Mouse (Mus musculus): ENCODE measurements around the gene Rfng. TPM values are rescaled to one million over a fixed set of nuclear protein-coding genes. Genes with fewer than 3 reads are reported as not detected.

Rfng gene
- polyA plus RNA-seq, 1 experiment from 2014 or later, result 32.6 TPM

GRCm38 (mm10) chr11:120817358-120817757, 33.4 kb upstream of the Rfng start:
- no peak overlapping the region for H3K4me2 ChIP-seq (ENCODE audit: low read length)
- DNase-seq (ENCODE audit: low spot score) (no peak), ATAC-seq (replicated peaks; ENCODE audit: low FRiP score, low read depth) (no peak)
- peaks cover 82% of the 10 kb centered on the region for H3K36me3 ChIP-seq (ENCODE audit: insufficient read depth, low read length)
- H3K9ac ChIP-seq (ENCODE audit: low read depth, low read length), result no peak overlapping the region
- no peak for TF ChIP-seq CTCF (IDR thresholded peaks at IDR 0.05; ENCODE audit: low read depth)
- peaks cover 3% of the 10 kb centered on the region for H3K4me1 ChIP-seq (replicated peaks; ENCODE audit: insufficient read depth, low read length)
- H3K27me3 ChIP-seq (ENCODE audit: insufficient read depth, low read length), result no peaks in the 10 kb centered on the region
- H3K9me3 ChIP-seq (replicated peaks; ENCODE audit: low read length), result no peaks in the 10 kb centered on the region
- 89% methylated on average over 6 of the region's 6 CpGs for WGBS
- H3K4me3 ChIP-seq (replicated peaks; ENCODE audit: low read depth, low read length), result no peak overlapping the region
- no peak overlapping the region for H3K27ac ChIP-seq

- DNase-seq (ENCODE audit: low spot score) (no peak), ATAC-seq (replicated peaks; ENCODE audit: low FRiP score, low read depth) (no peak)
- 92% methylated on average over 16 of the region's 16 CpGs for WGBS
- TF ChIP-seq CTCF (IDR thresholded peaks at IDR 0.05; ENCODE audit: low read depth), result no peak
- Histone ChIP-seq H3K27me3 (ENCODE audit: insufficient read depth, low read length) (no peaks in the 10 kb centered on the region), H3K4me2 (ENCODE audit: low read length) (no peak overlapping the region), H3K36me3 (ENCODE audit: insufficient read depth, low read length) (peaks cover 100% of the 10 kb centered on the region), H3K9me3 (replicated peaks; ENCODE audit: low read length) (no peaks in the 10 kb centered on the region), H3K27ac (no peak overlapping the region), H3K4me1 (replicated peaks; ENCODE audit: insufficient read depth, low read length) (no peaks in the 10 kb centered on the region), H3K4me3 (replicated peaks; ENCODE audit: low read depth, low read length) (no peak overlapping the region), H3K9ac (ENCODE audit: low read depth, low read length) (no peak overlapping the region)
These were observed 28.1 kb upstream of the Rfng start for GRCm38 (mm10) chr11:120812068-120812467.

- WGBS, result 93% methylated on average over 12 of the region's 12 CpGs
- H3K4me2 ChIP-seq (ENCODE audit: low read length), result no peak overlapping the region
- no peaks in the 10 kb centered on the region for H3K27me3 ChIP-seq (ENCODE audit: insufficient read depth, low read length)
- TF ChIP-seq CTCF (IDR thresholded peaks at IDR 0.05; ENCODE audit: low read depth), result no peak
- DNase-seq (ENCODE audit: low spot score) (no peak), ATAC-seq (replicated peaks; ENCODE audit: low FRiP score, low read depth) (no peak)
- H3K4me1 ChIP-seq (replicated peaks; ENCODE audit: insufficient read depth, low read length), result no peaks in the 10 kb centered on the region
- peaks cover 66% of the 10 kb centered on the region for H3K36me3 ChIP-seq (ENCODE audit: insufficient read depth, low read length)
- no peak overlapping the region for H3K27ac ChIP-seq
- H3K9ac ChIP-seq (ENCODE audit: low read depth, low read length), result no peak overlapping the region
- no peaks in the 10 kb centered on the region for H3K9me3 ChIP-seq (replicated peaks; ENCODE audit: low read length)
- H3K4me3 ChIP-seq (replicated peaks; ENCODE audit: low read depth, low read length), result no peak overlapping the region
These were observed 24.0 kb upstream of the Rfng start for GRCm38 (mm10) chr11:120808010-120808409.

- no peak overlapping the region for H3K4me3 ChIP-seq (replicated peaks; ENCODE audit: low read depth, low read length)
- no peaks in the 10 kb centered on the region for H3K9me3 ChIP-seq (replicated peaks; ENCODE audit: low read length)
- ATAC-seq (replicated peaks; ENCODE audit: low FRiP score, low read depth) (no peak), DNase-seq (ENCODE audit: low spot score) (no peak)
- no peak overlapping the region for H3K27ac ChIP-seq
- H3K4me2 ChIP-seq (ENCODE audit: low read length), result no peak overlapping the region
- WGBS, result 78% methylated on average over 7 of the region's 7 CpGs
- H3K27me3 ChIP-seq (ENCODE audit: insufficient read depth, low read length), result no peaks in the 10 kb centered on the region
- no peak overlapping the region for H3K9ac ChIP-seq (ENCODE audit: low read depth, low read length)
- H3K36me3 ChIP-seq (ENCODE audit: insufficient read depth, low read length), result peaks cover 42% of the 10 kb centered on the region
- H3K4me1 ChIP-seq (replicated peaks; ENCODE audit: insufficient read depth, low read length), result no peaks in the 10 kb centered on the region
- no peak for TF ChIP-seq CTCF (IDR thresholded peaks at IDR 0.05; ENCODE audit: low read depth)
These were observed 21.6 kb upstream of the Rfng start for GRCm38 (mm10) chr11:120805375-120806298.

GRCm38 (mm10) chr11:120804769-120805168, 20.8 kb upstream of the Rfng start:
- Histone ChIP-seq H3K4me2 (ENCODE audit: low read length) (no peak overlapping the region), H3K4me3 (replicated peaks; ENCODE audit: low read depth, low read length) (no peak overlapping the region), H3K9ac (ENCODE audit: low read depth, low read length) (no peak overlapping the region), H3K27me3 (ENCODE audit: insufficient read depth, low read length) (no peaks in the 10 kb centered on the region), H3K27ac (no peak overlapping the region), H3K9me3 (replicated peaks; ENCODE audit: low read length) (no peaks in the 10 kb centered on the region), H3K36me3 (ENCODE audit: insufficient read depth, low read length) (peaks cover 34% of the 10 kb centered on the region), H3K4me1 (replicated peaks; ENCODE audit: insufficient read depth, low read length) (no peaks in the 10 kb centered on the region)
- TF ChIP-seq CTCF (IDR thresholded peaks at IDR 0.05; ENCODE audit: low read depth), result no peak
- 67% methylated on average over 4 of the region's 4 CpGs for WGBS
- no peak for DNase-seq (ENCODE audit: low spot score)
- ATAC-seq (replicated peaks; ENCODE audit: low FRiP score, low read depth), result no peak

GRCm38 (mm10) chr11:120804274-120804673, 20.3 kb upstream of the Rfng start:
- Histone ChIP-seq H3K27ac (no peak overlapping the region), H3K9me3 (replicated peaks; ENCODE audit: low read length) (no peaks in the 10 kb centered on the region), H3K4me1 (replicated peaks; ENCODE audit: insufficient read depth, low read length) (no peaks in the 10 kb centered on the region), H3K27me3 (ENCODE audit: insufficient read depth, low read length) (no peaks in the 10 kb centered on the region), H3K36me3 (ENCODE audit: insufficient read depth, low read length) (peaks cover 29% of the 10 kb centered on the region), H3K4me3 (replicated peaks; ENCODE audit: low read depth, low read length) (no peak overlapping the region), H3K4me2 (ENCODE audit: low read length) (no peak overlapping the region), H3K9ac (ENCODE audit: low read depth, low read length) (no peak overlapping the region)
- ATAC-seq (replicated peaks; ENCODE audit: low FRiP score, low read depth) (no peak), DNase-seq (ENCODE audit: low spot score) (no peak)
- WGBS, result 78% methylated on average over 7 of the region's 7 CpGs
- no peak for TF ChIP-seq CTCF (IDR thresholded peaks at IDR 0.05; ENCODE audit: low read depth)

Measured in kidney, postnatal 0 days (tissue).